Mouse (Mus musculus) hindbrain, embryonic 11.5 days (tissue): ENCODE measurements around the gene Pik3c2b. TPM values are rescaled to one million over a fixed set of nuclear protein-coding genes. Genes with fewer than 3 reads are reported as not detected.

Experiments
- ATAC-seq: fragments of 200-750 bp; cut with Nextera tagmentation; 2 replicates; pipeline ENCODE4 v1.8.0; 2017; ENCODE audit warnings: mild to moderate bottlenecking, moderate TSS enrichment, moderate library complexity; ENCODE audit not compliant: low FRiP score
- DNase-seq: peaks from one replicate; pipeline ENCODE4 v3.0.0-alpha.2; 2015; ENCODE audit warnings: low spot score
- H3K27ac ChIP-seq: fragments of 300-500 bp; sonication (generic); 2 replicates; pipeline ENCODE4 v1.5.1; 2014; ENCODE audit warnings: mild to moderate bottlenecking, low read depth, low read length
- H3K27me3 ChIP-seq: fragments of 300-500 bp; sonication (generic); 2 replicates; pipeline ENCODE4 v1.6.1; 2014; ENCODE audit warnings: mild to moderate bottlenecking, low read length, moderate library complexity, mixed read lengths; ENCODE audit not compliant: control insufficient read depth, insufficient read depth
- H3K36me3 ChIP-seq: fragments of 300-500 bp; sonication (generic); 2 replicates; pipeline ENCODE4 v1.6.1; 2014; ENCODE audit warnings: mild to moderate bottlenecking, low read length, moderate library complexity, mixed read lengths; ENCODE audit not compliant: control insufficient read depth, insufficient read depth
- H3K4me1 ChIP-seq: fragments of 300-500 bp; sonication (generic); replicated peaks from 2 replicates; pipeline ENCODE4 v1.6.1; 2014; ENCODE audit warnings: low read length, mixed read lengths; ENCODE audit not compliant: control insufficient read depth, insufficient read depth
- H3K4me2 ChIP-seq: fragments of 300-500 bp; sonication (generic); replicated peaks from 2 replicates; pipeline ENCODE4 v1.6.1; 2014; ENCODE audit warnings: mild to moderate bottlenecking, low read depth, low read length
- H3K4me3 ChIP-seq: fragments of 300-500 bp; sonication (generic); 2 replicates; pipeline ENCODE4 v1.5.1; 2014; ENCODE audit warnings: low read depth, low read length
- H3K9ac ChIP-seq: fragments of 300-500 bp; sonication (generic); 2 replicates; pipeline ENCODE4 v1.6.1; 2014; ENCODE audit warnings: low read depth, low read length
- H3K9me3 ChIP-seq: fragments of 300-500 bp; sonication (generic); 2 replicates; pipeline ENCODE4 v1.6.1; 2016; ENCODE audit warnings: low read length; ENCODE audit not compliant: control insufficient read depth
- WGBS: fragments of 180-500 bp; shearing (Covaris S2); extraction: QIAGEN DNeasy Blood & Tissue Kit; methylation state at CpG from one replicate; pipeline ENCODE4 v1.1.7; 2014; 5-methylcytosine and 5-hydroxymethylcytosine counted together
- polyA plus RNA-seq: library from polyadenylated mRNA; unstranded; fragments of >200 nt; fragmentation: Nextera tagmentation; extraction: Ambion mirVana; gene quantifications from 2 replicates; pipeline ENCODE4 v1.2.1, GENCODE M21; 2014

Pik3c2b gene
- 15.7 and 21.2 TPM in 2 replicates for polyA plus RNA-seq

DNA sequence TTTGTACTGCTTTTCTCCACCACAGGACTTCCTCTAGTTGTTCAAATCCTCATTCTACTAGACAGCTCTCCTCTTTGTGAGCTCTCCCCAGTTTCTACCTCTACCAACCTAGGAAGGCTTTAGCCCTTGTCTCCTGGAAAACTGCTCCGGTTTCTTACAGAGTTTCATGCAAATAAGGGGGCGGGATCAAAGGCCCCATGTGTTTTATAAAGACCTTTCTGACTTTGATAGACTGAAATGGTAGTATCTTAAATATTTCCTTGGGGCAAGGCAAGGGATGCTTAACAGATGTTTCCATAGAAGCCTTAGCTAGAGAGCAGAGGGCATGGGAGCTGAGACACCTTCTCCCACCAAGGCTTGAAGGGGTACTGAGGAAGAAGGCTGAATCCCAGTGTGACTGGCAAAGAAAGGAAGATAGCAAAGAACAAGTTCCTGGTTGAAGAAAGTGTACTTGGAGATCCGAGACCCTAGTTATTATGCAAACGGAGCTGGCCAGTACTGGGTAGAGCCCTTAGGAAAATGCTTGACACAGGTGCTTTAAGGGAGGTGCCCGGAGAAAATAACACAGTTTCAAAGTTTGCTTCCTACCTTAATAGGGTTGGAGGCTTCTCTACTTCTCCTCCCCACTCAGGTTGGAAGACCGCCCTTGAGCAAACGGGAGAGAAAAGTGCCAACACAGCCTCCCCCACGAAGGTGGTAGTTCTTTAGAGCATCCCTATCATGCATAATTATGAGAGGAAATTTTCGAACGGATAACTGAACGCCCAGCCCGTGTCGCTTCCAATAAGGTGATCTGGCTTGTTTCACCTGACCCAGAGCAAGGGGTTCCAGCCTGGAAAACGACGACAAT, at the start of gene Pik3c2b:
Gene Pik3c2b (plus strand): TSS at position 657 of the 850 bp plus-strand sequence.
- H3K4me3 ChIP-seq, result peak within 1 kb of the TSS; percentile 93
- peak within 1 kb of the TSS; percentile 96 for H3K27ac ChIP-seq
- WGBS, result 3% methylated on average over 15 of the region's 15 CpGs
- H3K36me3 ChIP-seq, result no peaks in the 10 kb centered on the region
- no peaks in the 10 kb centered on the region for H3K9me3 ChIP-seq
- H3K4me1 ChIP-seq, result peaks cover 13% of the 10 kb centered on the region
- DNase-seq (peak; percentile 32), ATAC-seq (peak; percentile 20)
- peak within 1 kb of the TSS; percentile 89 for H3K4me2 ChIP-seq
- peak within 1 kb of the TSS; percentile 100 for H3K9ac ChIP-seq
- no peaks in the 10 kb centered on the region for H3K27me3 ChIP-seq

DNA sequence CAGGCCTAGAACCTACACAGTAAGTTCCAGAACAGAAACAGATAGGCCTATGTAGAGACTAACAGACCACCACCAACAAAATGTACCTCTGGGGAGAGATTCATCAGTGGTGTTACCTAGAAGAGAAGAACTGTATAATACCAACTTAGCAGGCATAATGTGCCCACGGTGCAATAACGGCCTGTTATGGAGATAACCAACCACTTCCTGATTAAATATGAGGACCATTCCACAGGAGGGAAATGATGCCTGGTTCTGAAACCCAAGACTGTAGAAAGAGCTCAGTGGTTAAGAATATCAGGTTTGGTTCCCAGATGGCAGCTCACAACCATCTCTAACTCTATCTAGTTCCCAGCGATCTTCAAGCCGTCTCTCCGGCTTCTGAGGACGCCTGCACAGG, 45.1 kb upstream of the Pik3c2b start:
- DNase-seq (no peak), ATAC-seq (no peak)
- H3K4me1 ChIP-seq, result no peaks in the 10 kb centered on the region
- H3K27ac ChIP-seq, result no peak overlapping the region
- no peak overlapping the region for H3K4me2 ChIP-seq
- WGBS, result 94% methylated on average over 6 of the region's 6 CpGs
- no peak overlapping the region for H3K4me3 ChIP-seq
- H3K9me3 ChIP-seq, result no peaks in the 10 kb centered on the region
- no peak overlapping the region for H3K9ac ChIP-seq
- peaks cover 4% of the 10 kb centered on the region; the same call in 1 of the 2 replicates for H3K36me3 ChIP-seq
- no peaks in the 10 kb centered on the region for H3K27me3 ChIP-seq

DNA sequence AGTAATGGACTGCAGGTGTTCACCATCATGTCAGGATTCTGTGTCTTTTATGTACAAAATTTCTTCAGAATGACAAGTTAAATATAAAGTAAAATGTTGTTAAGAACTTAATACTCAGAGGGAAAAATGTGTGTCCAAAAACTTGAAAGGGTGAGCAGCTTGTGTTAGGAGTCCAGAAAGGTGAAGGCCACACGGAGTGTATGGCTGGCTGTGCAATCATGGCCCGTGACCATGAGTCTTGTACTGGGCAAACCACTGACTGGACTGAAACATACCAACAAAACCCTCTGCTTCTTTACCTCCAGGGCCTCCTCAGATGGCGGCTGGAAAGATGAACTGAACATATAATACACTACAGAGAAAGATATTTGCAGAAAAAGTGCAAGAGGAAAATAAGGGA, 38.9 kb upstream of the Pik3c2b start:
- no peak for DNase-seq

DNA sequence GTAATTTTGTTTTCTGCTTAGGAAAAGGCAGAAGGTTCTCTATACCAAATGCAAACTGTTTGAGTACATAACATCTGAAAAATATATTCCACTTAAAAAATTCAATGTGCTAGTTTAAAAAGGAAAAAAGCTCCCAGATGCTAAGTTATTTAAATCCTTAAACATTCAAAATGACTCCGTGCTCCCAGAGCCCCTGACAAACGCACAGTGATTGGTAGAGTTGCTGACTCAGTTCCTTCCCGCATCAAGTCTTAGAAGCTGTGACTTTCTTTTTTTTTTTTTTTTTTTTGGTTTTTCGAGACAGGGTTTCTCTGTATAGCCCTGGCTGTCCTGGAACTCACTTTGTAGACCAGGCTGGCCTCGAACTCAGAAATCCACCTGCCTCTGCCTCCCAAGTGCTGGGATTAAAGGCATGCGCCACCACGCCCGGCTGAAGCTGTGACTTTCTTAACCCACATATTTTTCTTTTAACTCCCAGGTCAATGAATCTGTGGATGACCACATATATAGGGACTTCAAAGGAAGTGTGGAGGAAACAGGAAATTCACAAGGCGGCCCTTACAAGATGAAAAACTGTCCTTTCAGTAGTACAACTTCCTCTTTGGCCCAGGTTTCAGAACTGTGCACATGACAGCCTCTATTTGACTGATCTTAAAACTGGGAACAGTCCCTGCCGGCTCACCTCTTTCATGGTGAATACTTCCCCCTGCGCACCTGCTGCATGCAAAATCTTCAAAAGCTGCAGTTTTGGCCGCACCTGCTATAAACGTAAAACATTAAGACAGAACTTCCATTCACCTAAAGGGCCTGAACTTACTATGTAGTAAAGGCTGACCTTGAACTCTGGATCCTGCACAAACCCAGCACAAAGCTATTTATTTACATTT, 33.3 kb upstream of the Pik3c2b start:
- no peak overlapping the region for H3K27ac ChIP-seq
- H3K27me3 ChIP-seq, result no peaks in the 10 kb centered on the region
- H3K4me3 ChIP-seq, result no peak overlapping the region
- H3K4me2 ChIP-seq, result no peak overlapping the region
- WGBS, result 90% methylated on average over 11 of the region's 13 CpGs
- H3K4me1 ChIP-seq, result no peaks in the 10 kb centered on the region
- DNase-seq, result no peak
- H3K36me3 ChIP-seq, result 0 out of 2 replicates have a peak, but pooled peaks cover 3% of the 10 kb centered on the region
- no peak for ATAC-seq
- no peak overlapping the region for H3K9ac ChIP-seq
- H3K9me3 ChIP-seq, result no peaks in the 10 kb centered on the region

More for the DNA sequence above, 38.9 kb upstream of the Pik3c2b start:
- Histone ChIP-seq H3K27ac (no peak overlapping the region), H3K4me2 (no peak overlapping the region), H3K9me3 (no peaks in the 10 kb centered on the region), H3K9ac (no peak overlapping the region), H3K27me3 (no peaks in the 10 kb centered on the region), H3K36me3 (peaks cover 5% of the 10 kb centered on the region; the same call in 1 of the 2 replicates), H3K4me3 (no peak overlapping the region), H3K4me1 (no peaks in the 10 kb centered on the region)
- ATAC-seq, result no peak
- WGBS, result 90% methylated on average over 3 of the region's 3 CpGs

DNA sequence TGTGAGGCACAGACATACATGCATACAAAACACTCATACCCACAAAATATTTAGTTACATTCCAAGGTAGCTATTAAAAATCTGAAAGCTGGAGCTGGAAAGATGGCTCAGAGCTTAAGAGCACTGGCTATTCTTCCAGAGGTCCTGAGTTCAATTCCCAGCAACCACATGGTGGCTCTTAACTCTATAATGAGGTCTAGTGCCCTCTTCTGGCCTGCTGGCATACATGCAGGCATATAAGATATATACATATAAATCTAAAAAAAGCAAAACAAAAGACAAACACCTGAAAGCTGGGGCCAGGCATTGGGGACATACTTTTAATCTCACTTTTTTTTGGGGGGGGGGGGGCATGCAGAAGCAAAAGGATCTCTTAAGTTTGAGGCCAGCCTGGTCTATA, 32.1 kb upstream of the Pik3c2b start:
- Histone ChIP-seq H3K36me3 (0 out of 2 replicates have a peak, but pooled peaks cover 6% of the 10 kb centered on the region), H3K9ac (no peak overlapping the region), H3K4me2 (no peak overlapping the region), H3K27ac (no peak overlapping the region), H3K4me3 (no peak overlapping the region), H3K9me3 (no peaks in the 10 kb centered on the region), H3K27me3 (no peaks in the 10 kb centered on the region), H3K4me1 (no peaks in the 10 kb centered on the region)
- DNase-seq, result peak; percentile 22
- no peak for ATAC-seq

DNA sequence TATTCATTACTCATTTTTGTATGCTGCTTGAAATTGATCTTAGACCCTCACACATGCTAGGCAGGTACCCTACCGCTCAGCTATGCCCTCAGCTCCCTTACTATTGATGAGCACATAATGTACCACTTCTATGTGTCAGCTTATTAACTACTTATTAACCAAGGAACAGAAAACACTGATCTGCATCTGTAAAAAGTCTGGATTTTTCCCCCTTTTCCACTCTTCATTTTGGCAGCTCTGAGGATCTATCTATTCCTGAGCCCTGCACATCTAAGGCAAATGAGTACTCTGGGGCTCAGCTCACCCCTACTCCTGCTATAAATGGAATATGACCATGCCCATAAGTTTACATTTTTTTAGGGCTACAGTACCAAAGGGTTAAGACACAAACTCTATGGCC, 31.3 kb upstream of the Pik3c2b start:
- Histone ChIP-seq H3K9me3 (no peaks in the 10 kb centered on the region), H3K4me2 (no peak overlapping the region), H3K9ac (no peak overlapping the region), H3K4me1 (no peaks in the 10 kb centered on the region), H3K4me3 (no peak overlapping the region), H3K27me3 (no peaks in the 10 kb centered on the region), H3K36me3 (0 out of 2 replicates have a peak, but pooled peaks cover 3% of the 10 kb centered on the region), H3K27ac (no peak overlapping the region)
- DNase-seq, result no peak
- ATAC-seq, result no peak
- WGBS, result 94% methylated on average over 1 of the region's 1 CpGs

DNA sequence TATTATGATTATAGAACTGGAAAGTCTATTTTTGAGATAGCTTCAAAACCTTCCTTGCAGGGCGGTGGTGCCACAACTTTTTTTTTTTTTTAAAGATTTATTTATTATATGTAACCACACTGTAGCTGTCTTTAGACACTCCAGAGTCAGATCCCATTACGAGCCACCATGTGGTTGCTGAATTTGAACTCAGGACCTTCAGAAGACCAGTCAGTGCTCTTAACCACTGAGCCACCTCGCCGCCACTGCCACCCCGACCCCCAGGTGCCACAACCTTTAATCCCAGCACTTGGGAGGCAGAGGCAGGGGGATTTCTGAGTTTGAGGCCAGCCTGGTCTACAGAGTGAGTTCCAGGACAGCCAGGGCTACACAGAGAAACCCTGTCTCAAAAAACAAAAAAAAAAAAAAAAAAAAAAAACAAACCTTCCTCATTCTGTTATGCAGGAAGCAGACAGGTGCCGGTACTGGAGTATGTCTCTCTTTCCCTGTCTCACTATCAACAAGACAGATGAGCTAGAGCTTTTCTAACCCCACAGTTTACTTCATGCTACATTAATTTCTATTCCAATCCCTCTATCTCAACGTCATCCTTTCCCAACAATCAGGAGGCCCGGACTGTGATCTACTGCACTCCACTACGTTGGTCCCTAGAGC, 28.6 kb upstream of the Pik3c2b start:
- 0 out of 2 replicates have a peak, but pooled peaks cover 3% of the 10 kb centered on the region for H3K36me3 ChIP-seq
- no peaks in the 10 kb centered on the region for H3K9me3 ChIP-seq
- H3K4me1 ChIP-seq, result no peaks in the 10 kb centered on the region
- H3K4me3 ChIP-seq, result no peak overlapping the region
- H3K4me2 ChIP-seq, result no peak overlapping the region
- DNase-seq (no peak), ATAC-seq (no peak)
- no peak overlapping the region for H3K9ac ChIP-seq
- no peak overlapping the region for H3K27ac ChIP-seq
- 96% methylated on average over 9 of the region's 9 CpGs for WGBS
- no peaks in the 10 kb centered on the region for H3K27me3 ChIP-seq

DNA sequence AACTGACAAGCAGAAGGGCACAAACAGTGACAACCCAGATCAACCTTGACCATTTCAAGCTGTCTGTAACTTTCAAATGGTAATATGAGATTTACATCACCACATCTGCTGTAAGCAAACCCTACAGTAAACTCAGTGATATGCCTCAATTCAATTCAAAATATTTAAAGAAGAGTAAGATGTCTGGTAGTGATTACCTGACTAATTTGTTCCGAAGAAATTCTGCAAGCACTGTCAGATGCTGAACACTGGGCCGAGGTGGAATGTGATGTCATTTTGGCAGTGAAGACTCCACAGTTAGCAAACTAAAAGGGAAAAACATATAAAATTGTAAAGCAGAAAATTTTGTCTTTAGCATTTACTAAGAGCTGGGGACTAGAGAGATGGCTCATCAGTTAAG, 26.9 kb upstream of the Pik3c2b start:
- no peak overlapping the region for H3K9ac ChIP-seq
- DNase-seq (no peak), ATAC-seq (no peak)
- no peak overlapping the region for H3K27ac ChIP-seq
- H3K27me3 ChIP-seq, result no peaks in the 10 kb centered on the region
- no peak overlapping the region for H3K4me3 ChIP-seq
- H3K4me2 ChIP-seq, result no peak overlapping the region
- no peaks in the 10 kb centered on the region for H3K4me1 ChIP-seq
- 95% methylated on average over 2 of the region's 2 CpGs for WGBS
- 0 out of 2 replicates have a peak, but pooled peaks cover 3% of the 10 kb centered on the region for H3K36me3 ChIP-seq
- H3K9me3 ChIP-seq, result no peaks in the 10 kb centered on the region
